20 mouse cellular contexts compared by ENCODE assay signal in the genomic region with DNA sequence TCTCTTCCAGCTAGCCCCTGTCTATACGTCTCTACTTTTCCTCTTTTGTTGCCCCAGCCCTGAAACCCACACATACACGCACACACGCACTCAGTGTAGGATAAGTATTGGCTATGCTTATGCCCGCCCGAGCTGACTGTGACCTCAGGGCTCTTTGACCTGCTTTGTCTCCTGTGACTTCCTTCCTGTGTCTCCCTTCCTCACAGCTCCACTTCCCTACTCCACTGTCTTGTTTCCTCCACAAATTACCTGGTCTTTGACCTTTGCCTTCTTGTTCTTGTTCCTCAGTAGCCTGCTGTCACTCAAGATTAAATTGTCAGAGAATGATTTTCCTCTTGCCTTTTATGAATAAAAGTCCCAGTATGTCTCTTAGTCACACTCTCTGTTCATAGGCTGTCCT. TPM values are rescaled to one million over a fixed set of nuclear protein-coding genes. Genes with fewer than 3 reads are reported as not detected.
A peak's percentile ranks its signal among the peaks of the same experiment; 100 is the strongest.
DNase-seq lines count a peak whose midpoint lies in the region; ATAC-seq lines count a peak whose summit lies in the region.
"Had no signal": no experiment of that assay in that cellular context is flagged by ENCODE, and none has a peak within 500 bp of the region (broad histone marks: within the 10 kb centered on the region; RNA-seq: fewer than 3 reads in every experiment).

No protein-coding gene starts in this region.

- H3K9ac ChIP-seq in kidney, embryonic 16.5 days (replicated peaks; ENCODE audit: low read length): no peak overlapping the region
- H3K9ac ChIP-seq in liver, embryonic 12.5 days: no peak overlapping the region
- H3K9ac ChIP-seq: embryonic facial prominence, embryonic 13.5 days; forebrain, embryonic 12.5 days; heart, embryonic 15.5 days; hindbrain, embryonic 13.5 days had no signal

- no peak overlapping the region for H3K4me3 ChIP-seq in kidney, embryonic 16.5 days (ENCODE audit: low read length)
- no peak overlapping the region for H3K4me3 ChIP-seq in brown adipose tissue, adult 24 weeks (ENCODE audit: insufficient read depth, low read depth, low read length)
- no peak overlapping the region for H3K4me3 ChIP-seq in liver, embryonic 12.5 days
- H3K4me3 ChIP-seq: embryonic facial prominence, embryonic 13.5 days; forebrain, embryonic 12.5 days; heart, adult 2 months; heart, embryonic 15.5 days; hindbrain, embryonic 13.5 days had no signal

- no peaks in the 10 kb centered on the region for H3K27me3 ChIP-seq in kidney, embryonic 16.5 days (ENCODE audit: insufficient read depth, low read length)
- H3K27me3 ChIP-seq in liver, embryonic 12.5 days (replicated peaks): no peaks in the 10 kb centered on the region
- H3K27me3 ChIP-seq: embryonic facial prominence, embryonic 13.5 days; forebrain, embryonic 12.5 days; heart, embryonic 15.5 days; Patski had no signal

- H3K9me3 ChIP-seq in kidney, embryonic 16.5 days (ENCODE audit: low read length): no peaks in the 10 kb centered on the region
- H3K9me3 ChIP-seq in liver, embryonic 12.5 days (replicated peaks): no peaks in the 10 kb centered on the region
- H3K9me3 ChIP-seq: embryonic facial prominence, embryonic 13.5 days; forebrain, embryonic 12.5 days; heart, embryonic 15.5 days; hindbrain, embryonic 13.5 days had no signal

- WGBS in kidney, embryonic 16.5 days: 62% methylated on average over 5 of the region's 5 CpGs
- 36% methylated on average over 5 of the region's 5 CpGs for WGBS in liver, embryonic 12.5 days (ENCODE audit: insufficient replicate concordance)

- no peak overlapping the region for H3K4me2 ChIP-seq in kidney, embryonic 16.5 days (replicated peaks; ENCODE audit: low read depth, low read length)
- H3K4me2 ChIP-seq in liver, embryonic 12.5 days: no peak overlapping the region
- H3K4me2 ChIP-seq: embryonic facial prominence, embryonic 13.5 days; forebrain, embryonic 12.5 days; heart, embryonic 11.5 days; heart, embryonic 15.5 days; hindbrain, embryonic 13.5 days had no signal

- no peak overlapping the region for H3K27ac ChIP-seq in kidney, embryonic 16.5 days (ENCODE audit: low read length)
- H3K27ac ChIP-seq in brown adipose tissue, adult 24 weeks (replicated peaks; ENCODE audit: low read depth, low read length): peak overlapping the region; percentile 26; the same call in 1 of the 2 replicates
- no peak overlapping the region for H3K27ac ChIP-seq in liver, embryonic 12.5 days
- H3K27ac ChIP-seq: embryonic facial prominence, embryonic 13.5 days; forebrain, embryonic 12.5 days; heart, adult 2 months; heart, embryonic 15.5 days; hindbrain, embryonic 13.5 days had no signal

- no peaks in the 10 kb centered on the region for H3K36me3 ChIP-seq in kidney, embryonic 16.5 days (ENCODE audit: insufficient read depth, low read length)
- no peaks in the 10 kb centered on the region for H3K36me3 ChIP-seq in liver, embryonic 12.5 days
- H3K36me3 ChIP-seq: embryonic facial prominence, embryonic 13.5 days; forebrain, embryonic 12.5 days; heart, embryonic 15.5 days; hindbrain, embryonic 13.5 days had no signal

- peaks cover 4% of the 10 kb centered on the region; the same call in 1 of the 2 replicates for H3K4me1 ChIP-seq in kidney, embryonic 16.5 days (ENCODE audit: insufficient read depth, low read length)
- H3K4me1 ChIP-seq in brown adipose tissue, adult 24 weeks (ENCODE audit: control insufficient read depth, insufficient read depth, insufficient read length, low read length): peaks cover 10% of the 10 kb centered on the region; the same call in 1 of the 2 replicates
- H3K4me1 ChIP-seq in liver, embryonic 12.5 days: no peaks in the 10 kb centered on the region
- H3K4me1 ChIP-seq: heart, embryonic 15.5 days had no signal

- ATAC-seq in kidney, embryonic 16.5 days (ENCODE audit: low FRiP score, low TSS enrichment): no peak
- no peak for ATAC-seq in liver, embryonic 12.5 days
- ATAC-seq: activated CD4-positive, CD25-positive, alpha-beta regulatory T cell, adult 4 months; forebrain, embryonic 16.5 days; Patski had no signal

- DNase-seq in kidney, adult 11 months: peak; percentile 34
- no peak for DNase-seq in kidney, adult 18-20 months
- DNase-seq in kidney, postnatal 14 days: peak; percentile 34
- peak; percentile 28 to 64 for DNase-seq in kidney, postnatal 36 days
- DNase-seq: cerebellum, adult 8-10 months; cerebellum, postnatal 14 days; gastrocnemius, postnatal 10 days; heart, postnatal 14 days had no signal

RNA-seq across cellular contexts. Expression of a gene that starts 41.0 kb away (rescaled TPM):
- polyA plus RNA-seq in kidney, embryonic 16.5 days (2015; fragmentation: Nextera tagmentation; extraction: Ambion mirVana): 1,196 and 1,210 TPM in 2 replicates
- 1,265 and 1,513 TPM in 2 replicates for polyA plus RNA-seq in brown adipose tissue, adult 24 weeks (2012; ENCODE audit: insufficient read depth, insufficient read length, missing spikeins)
- polyA plus RNA-seq in liver, embryonic 12.5 days (2016; fragmentation: Nextera tagmentation; extraction: Ambion mirVana): 991 and 1,051 TPM in 2 replicates
